In the genomic region with DNA sequence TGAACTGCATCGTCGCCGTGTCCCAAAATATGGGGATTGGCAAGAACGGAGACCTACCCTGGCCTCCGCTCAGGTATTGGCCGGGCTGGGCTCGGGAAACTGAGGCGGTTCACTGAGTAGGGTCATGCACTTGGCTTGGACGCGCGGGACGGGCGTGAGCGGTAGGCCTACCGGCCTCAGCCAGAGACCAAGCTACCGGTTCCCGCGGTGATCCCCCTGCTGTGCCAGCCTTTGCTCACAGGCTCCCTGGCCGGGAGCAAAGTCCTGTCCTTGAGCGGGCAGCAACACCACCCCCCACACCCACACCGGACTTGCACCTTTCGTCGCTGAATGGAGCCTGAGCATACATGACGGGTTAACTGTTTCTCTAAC, we compare ENCODE assay signal across 8 mouse cellular contexts. TPM values are rescaled to one million over a fixed set of nuclear protein-coding genes. Genes with fewer than 3 reads are reported as not detected.
A peak's percentile ranks its signal among the peaks of the same experiment; 100 is the strongest.
DNase-seq lines count a peak whose midpoint lies in the region; ATAC-seq lines count a peak whose summit lies in the region.

No protein-coding gene starts in this region.

- H3K4me2 ChIP-seq in kidney, embryonic 14.5 days (replicated peaks; ENCODE audit: low read depth, low read length): peak overlapping the region; percentile 91
- peak overlapping the region; percentile 91 for H3K4me2 ChIP-seq in midbrain, embryonic 12.5 days (replicated peaks)

- peak; percentile 62 for DNase-seq in left cerebral cortex, postnatal 4 days
- DNase-seq in left cerebral cortex, adult 18-20 months (ENCODE audit: low spot score in 2 of 2): no peak
- DNase-seq in spleen, postnatal 14 days (ENCODE audit: low spot score in 2 of 2): no peak
- DNase-seq in adrenal gland, adult (ENCODE audit: inconsistent age in 2 of 2, low spot score in 1 of 2): no peak
- DNase-seq in adrenal gland, adult 2 months: no peak

- intact Hi-C loops in left cerebral cortex, postnatal 4 days (cut with DNase I): loop anchor here (5.0 kb wide), 2 partner anchors 127 to 387 kb away; partner anchors contain the start of gene Fam151b

- ATAC-seq in erythroid progenitor cell, adult 5-6 weeks (replicated peaks; ENCODE audit: low FRiP score, poor library complexity, severe bottlenecking): peak; percentile 58
- peak; percentile 56 for ATAC-seq in kidney, embryonic 14.5 days (ENCODE audit: low FRiP score, low TSS enrichment)
- peak; percentile 64 for ATAC-seq in midbrain, embryonic 12.5 days (ENCODE audit: low FRiP score, low read depth)

- WGBS in kidney, embryonic 14.5 days: 1% methylated on average over 24 of the region's 24 CpGs
- WGBS in midbrain, embryonic 12.5 days: under 1% methylated on average over 24 of the region's 24 CpGs

- peak overlapping the region; percentile 76 for H3K4me3 ChIP-seq in kidney, embryonic 14.5 days (ENCODE audit: low read length)
- H3K4me3 ChIP-seq in midbrain, embryonic 12.5 days: peak overlapping the region; percentile 71

- no peaks in the 10 kb centered on the region for H3K9me3 ChIP-seq in kidney, embryonic 14.5 days (ENCODE audit: control insufficient read depth, low read length)
- no peaks in the 10 kb centered on the region for H3K9me3 ChIP-seq in midbrain, embryonic 12.5 days

- peaks cover 20% of the 10 kb centered on the region for H3K36me3 ChIP-seq in kidney, embryonic 14.5 days (ENCODE audit: control insufficient read depth, insufficient read depth, low read length)
- 0 out of 2 replicates have a peak, but pooled peaks cover 6% of the 10 kb centered on the region for H3K36me3 ChIP-seq in midbrain, embryonic 12.5 days

- H3K4me1 ChIP-seq in kidney, embryonic 14.5 days (ENCODE audit: control insufficient read depth, insufficient read depth, low read length): peaks cover 20% of the 10 kb centered on the region; the same call in 1 of the 2 replicates
- peaks cover 21% of the 10 kb centered on the region for H3K4me1 ChIP-seq in midbrain, embryonic 12.5 days

- peak overlapping the region; percentile 87; the same call in 1 of the 2 replicates for H3K27ac ChIP-seq in kidney, embryonic 14.5 days (ENCODE audit: low read depth, low read length)
- no peak overlapping the region for H3K27ac ChIP-seq in midbrain, embryonic 12.5 days (replicated peaks)

- H3K27me3 ChIP-seq in kidney, embryonic 14.5 days (ENCODE audit: control insufficient read depth, insufficient read depth, low read length): no peaks in the 10 kb centered on the region
- no peaks in the 10 kb centered on the region for H3K27me3 ChIP-seq in midbrain, embryonic 12.5 days

- H3K9ac ChIP-seq in kidney, embryonic 14.5 days (ENCODE audit: low read depth, low read length): peak overlapping the region; percentile 66
- H3K9ac ChIP-seq in midbrain, embryonic 12.5 days (replicated peaks): peak overlapping the region; percentile 72

RNA-seq across cellular contexts. Expression of gene Msh3, which starts 0.5 kb away (rescaled TPM):
- total RNA-seq in left cerebral cortex, postnatal 4 days (2021): 10 to 100 TPM; 33.0 to 36.4 TPM
- total RNA-seq in left cerebral cortex, adult 18-20 months (2021): 10 to 100 TPM; 21.7 to 22.3 TPM
- total RNA-seq in erythroid progenitor cell, adult 5-6 weeks (2015; ENCODE audit: low replicate concordance): 28.1 and 38.1 TPM in 2 replicates
- total RNA-seq in erythroid progenitor cell, adult 5-6 weeks (2017; ENCODE audit: low replicate concordance): 20.0 and 45.6 TPM in 2 replicates
- polyA plus RNA-seq in kidney, embryonic 14.5 days (2014; fragmentation: Nextera tagmentation; extraction: Ambion mirVana): 31.8 and 42.3 TPM in 2 replicates
- 31.5 and 33.7 TPM in 2 replicates for polyA plus RNA-seq in midbrain, embryonic 12.5 days (2016; fragmentation: Nextera tagmentation; extraction: Ambion mirVana)
- total RNA-seq in adrenal gland, adult 2 months (2021): 10 to 100 TPM; 17.9 to 21.6 TPM
- polyA plus RNA-seq in adrenal gland, adult 2 months (2012; rRNA removed): 7.2 and 7.3 TPM in 2 replicates

RNA-seq across cellular contexts. Expression of gene Dhfr, which starts 0.7 kb away (rescaled TPM):
- 1 to 10 TPM; 1.8 to 2.1 TPM for total RNA-seq in left cerebral cortex, postnatal 4 days (2021)
- total RNA-seq in left cerebral cortex, adult 18-20 months (2021): 1 to 10 TPM; 1.3 to 1.5 TPM
- total RNA-seq in erythroid progenitor cell, adult 5-6 weeks (2015; ENCODE audit: low replicate concordance): 13.7 and 18.9 TPM in 2 replicates
- total RNA-seq in erythroid progenitor cell, adult 5-6 weeks (2017; ENCODE audit: low replicate concordance): 6.8 and 16.6 TPM in 2 replicates
- 24.6 and 26.0 TPM in 2 replicates for polyA plus RNA-seq in kidney, embryonic 14.5 days (2014; fragmentation: Nextera tagmentation; extraction: Ambion mirVana)
- 15.3 and 15.8 TPM in 2 replicates for polyA plus RNA-seq in midbrain, embryonic 12.5 days (2016; fragmentation: Nextera tagmentation; extraction: Ambion mirVana)
- total RNA-seq in adrenal gland, adult 2 months (2021): 1 to 10 TPM; 2.3 to 2.9 TPM
- polyA plus RNA-seq in adrenal gland, adult 2 months (2012; rRNA removed): 0.83 and 1.1 TPM in 2 replicates

RNA-seq across cellular contexts. Expression of gene Gm20379, which starts 49.5 kb away (rescaled TPM):
- total RNA-seq in left cerebral cortex, postnatal 4 days (2021): not detected
- not detected for total RNA-seq in left cerebral cortex, adult 18-20 months (2021)
- total RNA-seq in erythroid progenitor cell, adult 5-6 weeks (2015; ENCODE audit: low replicate concordance): not detected in 2 replicates
- total RNA-seq in erythroid progenitor cell, adult 5-6 weeks (2017; ENCODE audit: low replicate concordance): not detected in 2 replicates
- polyA plus RNA-seq in kidney, embryonic 14.5 days (2014; fragmentation: Nextera tagmentation; extraction: Ambion mirVana): 1.4 and 2.1 TPM in 2 replicates
- 0.76 and 1.4 TPM in 2 replicates for polyA plus RNA-seq in midbrain, embryonic 12.5 days (2016; fragmentation: Nextera tagmentation; extraction: Ambion mirVana)
- total RNA-seq in adrenal gland, adult 2 months (2021): not detected
- polyA plus RNA-seq in adrenal gland, adult 2 months (2012; rRNA removed): not detected in 2 replicates
